Mouse (Mus musculus): ENCODE results near the gene Bcl2l10. TPM values are rescaled to one million over a fixed set of nuclear protein-coding genes. Genes with fewer than 3 reads are reported as not detected.

Gene Bcl2l10
- total RNA-seq, 2 experiments from 2014 or later, result not detected

DNA sequence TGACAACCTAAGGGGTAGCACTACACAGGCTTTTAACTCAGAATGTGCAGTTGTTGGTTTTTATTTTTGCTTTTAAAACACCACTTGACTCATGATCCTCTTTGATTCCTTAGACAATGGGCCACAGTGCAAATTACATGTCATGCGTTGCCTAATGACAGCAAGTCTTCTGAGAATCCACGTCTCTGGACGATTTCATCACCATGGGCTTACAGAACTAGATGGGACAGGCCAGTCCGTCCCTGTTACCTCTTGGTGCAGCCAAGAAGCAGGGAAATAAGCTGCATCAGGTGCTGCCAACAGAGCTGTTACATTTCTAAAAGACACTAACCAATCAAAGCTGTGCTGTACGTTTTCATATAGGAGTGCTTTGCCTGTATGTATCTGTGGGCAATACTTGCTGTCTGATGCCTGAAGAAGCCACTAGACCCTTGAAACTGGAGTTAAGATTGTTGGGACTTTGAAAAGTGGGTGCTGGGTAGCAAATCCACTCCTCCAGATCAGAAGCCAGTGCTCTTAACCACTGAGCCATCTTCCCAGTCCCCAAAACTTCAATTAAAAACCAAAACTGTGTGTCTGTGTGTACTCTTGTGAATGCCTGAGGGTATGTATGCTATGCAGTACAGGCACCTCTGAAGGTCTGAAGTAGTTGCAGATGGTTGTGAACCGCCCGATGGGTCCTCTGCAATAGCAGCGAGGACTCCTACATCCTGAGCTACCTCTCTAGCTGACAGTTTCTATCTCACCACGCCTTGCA lies 37.8 kb downstream of the Bcl2l10 start:
- intact Hi-C loops (cut with DNase I), result no loop called here
- DNase-seq, result no peak

DNA sequence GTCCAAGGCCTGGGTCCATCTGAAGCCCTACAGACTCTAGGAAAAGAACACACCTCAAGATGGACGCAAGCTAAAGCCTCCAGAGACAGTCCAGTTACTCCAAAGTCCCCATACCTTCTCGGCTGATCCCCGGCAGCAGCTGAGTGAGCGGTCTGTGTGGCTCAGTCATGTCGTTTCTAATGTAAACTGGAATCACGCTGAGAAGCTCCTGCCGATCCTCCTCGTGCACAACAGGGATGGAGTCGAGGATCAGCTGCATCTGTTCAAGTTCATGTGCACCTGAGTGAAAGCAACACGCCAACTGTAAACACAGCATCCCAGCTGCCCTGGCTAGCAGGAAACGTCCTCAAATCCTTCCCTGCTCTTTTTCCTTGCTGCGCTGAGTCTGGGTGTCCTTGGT lies 45.7 kb downstream of the Bcl2l10 start:
- intact Hi-C loops (cut with DNase I), result no loop called here

DNA sequence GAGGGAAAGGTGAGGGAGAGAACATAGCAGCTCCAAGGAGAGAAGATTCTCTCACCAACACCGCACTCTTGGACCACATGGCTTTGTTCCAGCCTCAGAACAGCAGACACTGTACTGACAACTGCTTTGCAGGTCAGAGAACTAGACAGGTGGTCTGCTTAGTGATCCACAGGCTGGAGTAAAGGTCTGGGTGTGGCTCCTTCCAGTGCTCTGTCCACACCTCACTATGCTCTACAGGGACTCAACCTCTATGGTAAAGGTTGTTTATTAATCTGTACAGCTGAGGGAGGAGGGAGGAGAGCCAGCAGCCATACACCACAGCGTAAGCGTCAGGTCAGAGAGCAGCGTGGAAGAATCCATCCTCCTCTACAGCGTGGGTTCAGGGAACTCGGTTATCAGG lies 48.4 kb downstream of the Bcl2l10 start:
- intact Hi-C loops (cut with DNase I), result loop anchor here (5.0 kb wide), 1 partner anchor 36 kb away; no protein-coding TSS in a partner anchor

More for the DNA sequence above, 45.7 kb downstream of the Bcl2l10 start:
- no peak for DNase-seq

DNA sequence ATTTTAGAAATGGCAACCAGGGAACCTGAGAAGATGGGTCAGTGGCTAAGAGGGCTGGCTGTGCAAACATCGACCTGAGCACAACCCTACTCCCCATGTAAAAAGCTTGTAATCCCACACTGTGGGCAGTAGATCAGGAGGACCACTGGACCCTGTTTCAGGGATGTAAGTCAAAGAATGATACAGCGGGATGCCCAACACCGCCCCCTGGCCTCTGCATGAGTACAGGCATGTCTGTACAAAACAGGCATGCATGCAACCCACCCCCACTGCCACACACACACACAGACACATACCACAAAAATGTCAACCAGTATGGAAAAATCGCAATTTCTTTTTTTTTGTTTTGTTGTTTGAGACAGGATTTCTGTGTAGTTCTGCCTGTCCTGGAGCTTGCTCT lies 51.5 kb downstream of the Bcl2l10 start:
- intact Hi-C loops (cut with DNase I), result loop anchor here (5.0 kb wide), 1 partner anchor 33 kb away; no protein-coding TSS in a partner anchor
- no peak for DNase-seq

More for the DNA sequence above, 48.4 kb downstream of the Bcl2l10 start:
- no peak for DNase-seq

DNA sequence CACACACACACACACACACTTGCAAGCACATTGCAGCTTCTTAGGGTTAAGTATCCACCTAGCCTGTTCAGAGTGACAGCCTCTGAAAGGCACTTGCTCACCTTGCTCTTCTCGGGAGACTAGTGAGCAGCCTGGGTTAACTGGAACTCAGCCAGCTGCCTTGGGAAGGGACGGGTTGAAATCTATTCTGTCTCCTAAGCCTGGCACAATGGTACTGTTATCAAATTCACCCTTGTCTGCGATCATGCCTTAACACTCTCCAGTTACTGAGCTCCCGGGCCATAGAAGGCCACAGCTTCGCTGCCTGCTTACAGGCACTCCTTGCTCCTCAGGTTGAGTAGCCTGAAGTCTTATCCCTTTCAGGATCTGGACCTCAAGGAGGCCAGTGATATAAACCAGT lies 53.1 kb downstream of the Bcl2l10 start:
- DNase-seq, result peak in 1 of 2 experiments; percentile 40
- intact Hi-C loops (cut with DNase I), result loop anchor here (5.0 to 10.0 kb wide), 2 partner anchors 38 to 426 kb away; no protein-coding TSS in a partner anchor

Other genes with a start within 250 kb of the Bcl2l10 start
- gene Myo5c, start 115.7 kb upstream of the Bcl2l10 start, total RNA-seq (2021), result 1 to 10 TPM; 5.8 to 6.2 TPM
- 10 to 100 TPM; 28.0 to 29.9 TPM for gene Gnb5, start 41.5 kb upstream of the Bcl2l10 start, total RNA-seq (2021)
- gene Mapk6, start 62.2 kb downstream of the Bcl2l10 start, total RNA-seq (2021), result 10 to 100 TPM; 36.2 to 38.2 TPM
- gene Leo1, start 93.8 kb downstream of the Bcl2l10 start, total RNA-seq (2021), result 10 to 100 TPM; 15.3 to 20.0 TPM
- gene Tmod3, start 211.9 kb downstream of the Bcl2l10 start, total RNA-seq (2021), result 10 to 100 TPM; 85.9 to 86.1 TPM

All from heart, postnatal 14 days (tissue).